Mouse (Mus musculus) CH12.LX (cell line): ENCODE results near the gene Fam234b.

Experiments used
- HCFC1 ChIP-seq: IDR thresholded peaks from 2 replicates; pipeline ENCODE4 v1.6.1; 2012; ENCODE audit warnings: low read depth, mild to moderate bottlenecking, inconsistent platforms, low read length, improper control_type of control experiment
- PAX5 ChIP-seq: IDR thresholded peaks from 2 replicates; pipeline ENCODE4 v1.6.1; 2012; ENCODE audit warnings: low read length, inconsistent platforms, mixed read lengths
- POLR2A ChIP-seq: IDR thresholded peaks from 2 replicates; pipeline ENCODE4 v1.6.1; 2011; ENCODE audit warnings: low read depth, mild to moderate bottlenecking, improper control_type of control experiment, low read length

DNA sequence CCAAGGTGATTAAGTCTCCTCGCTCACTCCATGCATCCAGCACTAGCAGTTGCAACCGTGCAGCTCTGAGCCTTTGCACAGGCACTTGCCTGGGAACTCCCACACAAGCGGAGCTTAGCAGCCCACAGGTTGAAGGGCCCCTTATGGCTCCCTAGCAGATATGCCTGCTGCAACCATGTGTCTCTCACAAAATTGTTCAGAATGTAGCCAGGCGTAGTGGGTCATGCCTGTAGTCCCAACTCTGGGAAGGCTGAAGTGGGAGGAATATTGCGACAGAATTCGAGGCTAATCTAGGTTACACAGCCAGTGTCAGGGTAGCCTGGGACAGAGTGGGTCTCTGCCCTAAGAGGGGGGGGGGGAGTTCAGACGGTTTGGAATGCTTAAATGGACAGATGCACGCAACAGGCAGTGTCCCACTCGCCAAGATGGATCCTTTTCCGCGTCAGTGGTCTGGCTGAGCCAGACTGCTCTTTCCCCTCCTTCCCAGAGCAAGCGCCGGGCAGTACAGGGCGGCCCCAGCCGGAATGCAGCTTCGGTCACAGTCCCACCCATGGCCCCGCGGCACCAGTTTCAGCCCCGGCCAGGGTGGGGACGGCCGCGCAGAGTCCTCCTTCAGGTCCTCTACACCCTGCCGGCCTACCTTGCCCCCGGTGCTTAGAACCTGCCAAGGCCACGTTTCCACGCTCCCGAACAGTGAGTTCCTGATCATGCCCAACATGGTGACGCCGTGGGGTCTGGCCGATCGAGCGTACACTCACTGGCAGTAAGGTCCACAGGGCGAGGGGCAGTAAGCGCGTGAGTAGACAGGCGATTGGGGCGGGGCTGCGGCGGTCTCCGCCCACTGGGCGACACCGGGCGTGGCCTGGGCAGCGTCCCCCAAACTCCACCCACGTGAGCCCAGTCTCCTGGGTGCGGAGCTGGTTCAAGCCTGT, 30.1 kb upstream of the Fam234b start:
- TF ChIP-seq HCFC1 (no peak), PAX5 (no peak), POLR2A (no peak)
